Mouse (Mus musculus): ENCODE measurements at regions not wholly inside any gene's neighbourhood (a gene's known extent, or its start where the extent isn't known, plus 50 kb on each side); places are given as distances from the start of the nearest gene placed in this dataset.
"Not testable (repeated sequence)": the region's sequence is repeated elsewhere in the genome, so short reads cannot be mapped to it uniquely, and the experiment has no call there.

GRCm38 (mm10) chr14:120766451-120766850 is 144.6 kb upstream of the Ipo5 start:
- no peaks in the 10 kb centered on the region for H3K9me3 ChIP-seq (replicated peaks)
- ATAC-seq: no peak
- H3K4me1 ChIP-seq: no peaks in the 10 kb centered on the region
- H3K9ac ChIP-seq: no peak overlapping the region
- no peak overlapping the region for H3K27ac ChIP-seq
- H3K4me3 ChIP-seq: no peak overlapping the region
- whole genome bisulfite sequencing (ENCODE audit: insufficient replicate concordance): 78% methylated on average over 5 of the region's 5 CpGs
- no peaks in the 10 kb centered on the region for H3K36me3 ChIP-seq
- no peaks in the 10 kb centered on the region for H3K27me3 ChIP-seq (replicated peaks)
- no peak overlapping the region for H3K4me2 ChIP-seq

DNA sequence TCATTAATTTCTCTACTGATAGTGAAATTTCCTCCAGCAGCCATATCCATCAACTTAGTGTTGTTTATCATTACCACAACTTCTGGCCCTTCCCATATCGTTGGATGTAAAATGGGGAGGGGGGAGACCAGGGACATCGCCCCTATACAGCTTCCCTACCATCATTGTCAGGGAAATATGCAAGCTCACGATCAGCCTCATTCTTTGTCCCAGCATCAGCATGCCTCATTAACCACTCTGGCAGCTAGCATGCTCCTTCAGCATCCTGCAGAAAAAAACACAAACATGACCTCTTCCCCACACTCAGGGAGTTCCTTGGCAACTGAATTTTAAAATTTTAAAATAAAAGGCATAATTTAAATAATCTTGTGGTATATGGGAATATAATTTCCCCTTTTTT is 140.4 kb upstream of the Ipo5 start:
- no peak overlapping the region for H3K9ac ChIP-seq
- H3K4me1 ChIP-seq: no peaks in the 10 kb centered on the region
- WGBS (ENCODE audit: insufficient replicate concordance): 59% methylated on average over 3 of the region's 3 CpGs
- no peak overlapping the region for H3K27ac ChIP-seq
- H3K27me3 ChIP-seq (replicated peaks): no peaks in the 10 kb centered on the region
- no peak overlapping the region for H3K4me2 ChIP-seq
- H3K36me3 ChIP-seq: no peaks in the 10 kb centered on the region
- ATAC-seq: no peak
- no peak overlapping the region for H3K4me3 ChIP-seq
- H3K9me3 ChIP-seq (replicated peaks): no peaks in the 10 kb centered on the region

- H3K36me3 ChIP-seq; H3K4me3 ChIP-seq; H3K4me2 ChIP-seq; H3K4me1 ChIP-seq; H3K27me3 ChIP-seq (replicated peaks); H3K9ac ChIP-seq; H3K9me3 ChIP-seq (replicated peaks); H3K27ac ChIP-seq; ATAC-seq: not testable (repeated sequence)
- WGBS (ENCODE audit: insufficient replicate concordance): 44% methylated on average over 4 of the region's 4 CpGs
These were observed 138.0 kb upstream of the Ipo5 start for GRCm38 (mm10) chr14:120773001-120773400.

- Histone ChIP-seq H3K36me3 (no peaks in the 10 kb centered on the region), H3K27me3 (replicated peaks) (no peaks in the 10 kb centered on the region), H3K9me3 (replicated peaks) (no peaks in the 10 kb centered on the region), H3K4me2 (no peak overlapping the region), H3K4me3 (no peak overlapping the region), H3K4me1 (no peaks in the 10 kb centered on the region), H3K9ac (no peak overlapping the region), H3K27ac (no peak overlapping the region)
- ATAC-seq: no peak
- WGBS (ENCODE audit: insufficient replicate concordance): 61% methylated on average over 4 of the region's 4 CpGs
These were observed 119.0 kb upstream of the Ipo5 start for GRCm38 (mm10) chr14:120791828-120792554.

DNA sequence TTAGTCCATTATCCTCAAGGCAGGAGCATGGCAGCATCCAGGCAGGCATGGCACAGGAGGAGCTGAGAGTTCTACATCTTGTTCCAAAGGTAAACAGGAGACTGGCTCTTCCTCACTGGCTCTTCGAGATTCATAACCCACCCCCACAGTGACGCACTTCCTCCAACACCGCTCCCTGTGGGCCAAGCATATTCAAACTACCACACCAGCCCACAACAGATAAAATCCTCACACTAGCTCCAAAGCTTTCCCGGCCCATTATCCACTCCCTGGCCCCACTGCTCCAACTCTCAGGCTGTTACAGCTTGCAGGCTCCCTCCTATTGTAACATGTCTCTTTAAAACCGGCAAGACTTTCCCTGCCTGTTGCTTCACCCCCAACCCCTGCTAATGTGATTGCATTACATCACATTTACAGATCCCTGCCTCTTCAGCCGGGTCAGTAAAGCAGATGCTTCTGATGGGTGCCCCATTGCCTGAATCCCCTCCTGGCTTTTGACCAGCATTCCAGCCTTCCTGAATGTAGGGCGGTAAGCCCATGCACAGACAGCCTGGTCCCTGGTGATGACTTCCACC is 113.0 kb upstream of the Ipo5 start:
- no peak overlapping the region for H3K27ac ChIP-seq
- H3K4me1 ChIP-seq: no peaks in the 10 kb centered on the region
- H3K4me2 ChIP-seq: no peak overlapping the region
- 57% methylated on average over 7 of the region's 7 CpGs for WGBS (ENCODE audit: insufficient replicate concordance)
- H3K9me3 ChIP-seq (replicated peaks): no peaks in the 10 kb centered on the region
- no peaks in the 10 kb centered on the region for H3K36me3 ChIP-seq
- no peak for ATAC-seq
- H3K27me3 ChIP-seq (replicated peaks): no peaks in the 10 kb centered on the region
- no peak overlapping the region for H3K4me3 ChIP-seq
- H3K9ac ChIP-seq: no peak overlapping the region

- H3K4me2 ChIP-seq: no peak overlapping the region
- H3K9ac ChIP-seq: no peak overlapping the region
- no peaks in the 10 kb centered on the region for H3K9me3 ChIP-seq (replicated peaks)
- WGBS (ENCODE audit: insufficient replicate concordance): 49% methylated on average over 6 of the region's 6 CpGs
- no peak overlapping the region for H3K27ac ChIP-seq
- ATAC-seq: no peak
- peaks cover 6% of the 10 kb centered on the region; the same call in 1 of the 2 replicates for H3K27me3 ChIP-seq (replicated peaks)
- H3K4me1 ChIP-seq: no peaks in the 10 kb centered on the region
- no peak overlapping the region for H3K4me3 ChIP-seq
- no peaks in the 10 kb centered on the region for H3K36me3 ChIP-seq
These were observed 107.8 kb upstream of the Ipo5 start for GRCm38 (mm10) chr14:120803191-120803590.

DNA sequence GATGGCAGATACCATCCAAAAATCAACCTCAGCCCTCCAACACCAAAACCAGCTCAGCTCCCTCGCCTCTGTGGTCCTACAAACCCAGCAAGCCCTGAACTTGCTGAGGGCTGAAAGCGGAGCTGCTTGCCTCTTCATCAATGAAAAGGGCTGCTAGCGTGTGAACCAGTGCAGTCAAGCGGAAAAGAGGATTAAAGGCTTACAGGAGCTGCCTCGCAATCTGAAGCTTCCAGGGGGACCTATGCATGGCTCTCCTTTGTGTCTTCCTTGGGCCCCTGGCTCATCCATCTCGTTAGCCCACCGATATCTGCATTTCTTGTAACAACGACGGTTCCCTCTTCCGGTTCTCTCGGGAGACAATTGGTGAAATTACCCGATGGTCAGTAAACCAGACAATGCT is 107.3 kb upstream of the Ipo5 start:
- H3K27ac ChIP-seq: no peak overlapping the region
- H3K9me3 ChIP-seq (replicated peaks): no peaks in the 10 kb centered on the region
- no peaks in the 10 kb centered on the region for H3K36me3 ChIP-seq
- no peak overlapping the region for H3K4me3 ChIP-seq
- no peak for ATAC-seq
- H3K9ac ChIP-seq: no peak overlapping the region
- H3K4me2 ChIP-seq: peak overlapping the region; percentile 16; the same call in 1 of the 2 replicates
- no peaks in the 10 kb centered on the region for H3K4me1 ChIP-seq
- 10% methylated on average over 12 of the region's 12 CpGs for WGBS (ENCODE audit: insufficient replicate concordance)
- peaks cover 6% of the 10 kb centered on the region; the same call in 1 of the 2 replicates for H3K27me3 ChIP-seq (replicated peaks)

- Histone ChIP-seq H3K9ac (no peak overlapping the region), H3K36me3 (no peaks in the 10 kb centered on the region), H3K4me3 (no peak overlapping the region), H3K4me1 (no peaks in the 10 kb centered on the region), H3K27ac (no peak overlapping the region), H3K9me3 (replicated peaks) (no peaks in the 10 kb centered on the region), H3K4me2 (peak overlapping the region; percentile 16; the same call in 1 of the 2 replicates), H3K27me3 (replicated peaks) (peaks cover 6% of the 10 kb centered on the region; the same call in 1 of the 2 replicates)
- no peak for ATAC-seq
- 18% methylated on average over 7 of the region's 7 CpGs for WGBS (ENCODE audit: insufficient replicate concordance)
These were observed 106.7 kb upstream of the Ipo5 start for GRCm38 (mm10) chr14:120804183-120804848.

DNA sequence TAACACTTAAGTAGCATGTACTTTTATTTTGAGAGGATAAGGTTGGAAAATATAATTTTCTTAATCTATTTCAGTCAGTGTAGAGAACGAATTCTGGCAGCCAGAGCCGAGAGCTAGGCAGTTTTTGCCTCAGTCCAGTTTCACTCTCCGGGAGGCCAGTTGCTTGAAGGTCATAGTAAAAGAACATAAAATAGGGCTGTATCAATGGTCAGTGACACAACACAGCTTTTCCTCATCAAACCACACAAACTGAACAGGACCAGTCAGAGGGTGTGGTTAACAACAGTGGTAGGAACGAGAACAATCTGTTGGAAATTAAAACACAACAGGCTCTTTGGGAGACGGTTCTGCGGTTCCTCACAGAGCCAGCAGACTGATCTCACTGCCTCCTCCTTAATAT is 105.9 kb upstream of the Ipo5 start:
- H3K9ac ChIP-seq: no peak overlapping the region
- H3K27me3 ChIP-seq (replicated peaks): peaks cover 6% of the 10 kb centered on the region; the same call in 1 of the 2 replicates
- ATAC-seq: no peak

DNA sequence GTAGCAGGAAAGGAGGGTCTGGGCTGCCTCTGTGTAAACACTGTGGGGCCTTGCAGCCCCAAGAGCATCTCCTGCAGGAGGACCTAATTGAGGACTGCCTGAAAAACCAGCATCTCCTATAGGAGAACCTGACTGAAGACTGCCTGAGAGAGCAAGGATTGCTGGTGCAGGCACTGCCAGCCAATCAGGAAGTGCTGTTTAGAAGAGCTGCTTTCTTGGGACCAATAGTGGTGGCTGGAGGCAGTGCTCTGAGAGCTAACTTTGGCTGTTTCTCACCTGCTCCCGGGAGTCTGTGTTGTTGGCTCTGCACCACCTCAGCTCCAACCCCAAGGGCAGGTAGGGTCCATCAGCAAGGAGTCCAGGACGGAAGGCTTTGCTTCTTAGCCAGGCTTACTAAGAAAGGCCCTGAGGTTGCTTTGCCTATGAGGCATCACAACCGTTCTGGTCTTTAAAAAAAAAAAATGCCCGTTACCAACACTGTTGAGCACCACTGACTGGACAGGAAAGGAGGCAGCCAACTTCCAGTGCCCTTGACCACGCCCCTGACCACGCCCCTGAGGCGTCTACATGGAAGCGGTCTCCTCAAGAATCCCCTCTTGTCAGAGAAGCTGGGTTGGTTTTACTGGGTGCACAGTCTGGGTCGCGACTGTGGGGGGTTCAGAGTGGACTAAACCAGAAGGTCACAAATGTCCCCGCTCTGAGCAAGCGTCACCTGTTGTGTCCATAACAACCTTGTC is 105.0 kb upstream of the Ipo5 start:
- not testable (repeated sequence) for H3K9ac ChIP-seq; H3K27ac ChIP-seq; H3K9me3 ChIP-seq (replicated peaks); H3K4me3 ChIP-seq; H3K4me1 ChIP-seq; H3K36me3 ChIP-seq; H3K27me3 ChIP-seq (replicated peaks); H3K4me2 ChIP-seq
- 35% methylated on average over 12 of the region's 12 CpGs for WGBS (ENCODE audit: insufficient replicate concordance)
- ATAC-seq: 0 out of 2 replicates have a peak, but pooled peaks have one; percentile 15

More for the DNA sequence above, 105.9 kb upstream of the Ipo5 start:
- WGBS (ENCODE audit: insufficient replicate concordance): 73% methylated on average over 6 of the region's 6 CpGs
- Histone ChIP-seq H3K9me3 (replicated peaks) (no peaks in the 10 kb centered on the region), H3K4me1 (no peaks in the 10 kb centered on the region), H3K4me2 (no peak overlapping the region), H3K36me3 (no peaks in the 10 kb centered on the region), H3K27ac (no peak overlapping the region), H3K4me3 (no peak overlapping the region)

DNA sequence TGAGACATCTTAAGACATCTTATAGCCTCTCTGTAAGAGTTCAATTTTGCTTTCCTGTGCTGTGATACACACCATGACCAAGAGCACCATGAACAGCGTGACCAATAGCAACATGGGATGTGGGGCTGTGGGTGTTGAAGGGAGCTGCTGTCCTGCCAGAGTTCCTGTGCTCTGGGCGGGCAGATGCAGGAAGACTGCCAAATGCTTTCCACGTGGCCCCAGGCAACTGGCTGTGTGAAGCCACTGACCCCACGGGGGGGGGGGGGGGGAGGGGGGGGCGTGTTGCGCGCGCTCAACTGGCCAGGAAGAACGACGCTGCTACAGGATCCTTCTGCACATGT is 104.5 kb upstream of the Ipo5 start:
- Histone ChIP-seq H3K9me3 (replicated peaks) (no peaks in the 10 kb centered on the region), H3K4me2 (no peak overlapping the region), H3K9ac (no peak overlapping the region), H3K4me3 (no peak overlapping the region), H3K4me1 (no peaks in the 10 kb centered on the region), H3K27me3 (replicated peaks) (peaks cover 6% of the 10 kb centered on the region; the same call in 1 of the 2 replicates), H3K27ac (no peak overlapping the region), H3K36me3 (no peaks in the 10 kb centered on the region)
- WGBS (ENCODE audit: insufficient replicate concordance): 63% methylated on average over 5 of the region's 10 CpGs
- ATAC-seq: peak; percentile 15; the same call in 1 of the 2 replicates

DNA sequence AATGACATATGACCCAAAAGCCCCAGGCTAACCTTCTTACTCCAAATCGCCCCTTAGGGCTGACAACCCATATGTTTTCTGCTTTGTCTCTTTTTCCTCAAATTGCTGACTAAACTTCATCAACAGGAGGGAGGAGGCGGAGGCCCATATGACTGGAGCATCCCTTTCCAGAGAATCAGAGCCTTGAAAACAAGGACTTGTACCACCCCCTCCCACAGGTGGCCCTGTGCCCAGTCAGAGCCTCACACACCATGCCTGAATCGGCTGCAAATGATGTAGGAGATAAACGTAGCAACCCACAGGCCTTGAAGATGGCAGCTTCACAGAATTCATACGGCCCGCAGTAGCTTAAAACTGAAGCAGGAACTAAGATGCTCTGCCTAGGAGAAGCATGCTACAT is 101.7 kb upstream of the Ipo5 start:
- Histone ChIP-seq H3K36me3 (no peaks in the 10 kb centered on the region), H3K27me3 (replicated peaks) (no peaks in the 10 kb centered on the region; the same call in 1 of the 2 replicates), H3K4me3 (no peak overlapping the region), H3K4me1 (no peaks in the 10 kb centered on the region), H3K9me3 (replicated peaks) (no peaks in the 10 kb centered on the region), H3K27ac (no peak overlapping the region), H3K9ac (no peak overlapping the region), H3K4me2 (no peak overlapping the region)
- no peak for ATAC-seq
- 63% methylated on average over 6 of the region's 6 CpGs for WGBS (ENCODE audit: insufficient replicate concordance)
